Mouse (Mus musculus) embryonic facial prominence, embryonic 11.5 days (tissue): ENCODE results near the gene Pitpnm1. TPM values are rescaled to one million over a fixed set of nuclear protein-coding genes. Genes with fewer than 3 reads are reported as not detected.
"Not testable (repeated sequence)": the region's sequence is repeated elsewhere in the genome, so short reads cannot be mapped to it uniquely, and the experiment has no call there.

Source experiments
- ATAC-seq: fragments of 200-750 bp; cut with Nextera tagmentation; replicated peaks from 2 replicates; pipeline ENCODE4 v1.8.0; 2017; ENCODE audit warnings: low read depth; ENCODE audit not compliant: insufficient number of reproducible peaks, low FRiP score, low TSS enrichment
- DNase-seq: peaks from one replicate; pipeline ENCODE4 v3.0.0-alpha.2; 2015; ENCODE audit warnings: low spot score
- H3K27ac ChIP-seq: fragments of 300-500 bp; sonication (generic); replicated peaks from 2 replicates; pipeline ENCODE4 v1.5.1; 2014; ENCODE audit warnings: mild to moderate bottlenecking, low read depth, low read length, control low read depth
- H3K27me3 ChIP-seq: fragments of 300-500 bp; sonication (generic); 2 replicates; pipeline ENCODE4 v1.6.1; 2014; ENCODE audit warnings: mild to moderate bottlenecking, low read length, moderate library complexity, mixed read lengths; ENCODE audit not compliant: control insufficient read depth, insufficient read depth
- H3K36me3 ChIP-seq: fragments of 300-500 bp; sonication (generic); replicated peaks from 2 replicates; pipeline ENCODE4 v1.6.1; 2014; ENCODE audit warnings: low read depth, mild to moderate bottlenecking, low read length, moderate library complexity, mixed read lengths; ENCODE audit not compliant: control insufficient read depth, insufficient read depth
- H3K4me1 ChIP-seq: fragments of 300-500 bp; sonication (generic); 2 replicates; pipeline ENCODE4 v1.6.1; 2014; ENCODE audit warnings: low read length, mixed read lengths; ENCODE audit not compliant: control insufficient read depth, insufficient read depth
- H3K4me2 ChIP-seq: fragments of 300-500 bp; sonication (generic); 2 replicates; pipeline ENCODE4 v1.6.1; 2014; ENCODE audit warnings: low read depth, mild to moderate bottlenecking, control low read depth, low read length, moderate library complexity
- H3K4me3 ChIP-seq: fragments of 300-500 bp; sonication (generic); 2 replicates; pipeline ENCODE4 v1.5.1; 2014; ENCODE audit warnings: low read depth, low read length, control low read depth
- H3K9ac ChIP-seq: fragments of 300-500 bp; sonication (generic); replicated peaks from 2 replicates; pipeline ENCODE4 v1.6.1; 2014; ENCODE audit warnings: mild to moderate bottlenecking, control low read depth, low read length
- H3K9me3 ChIP-seq: fragments of 300-500 bp; sonication (generic); replicated peaks from 2 replicates; pipeline ENCODE4 v1.6.1; 2016; ENCODE audit warnings: mild to moderate bottlenecking, low read length, inconsistent platforms, mixed read lengths; ENCODE audit not compliant: control insufficient read depth
- WGBS: fragments of 180-500 bp; shearing (Covaris S2); extraction: QIAGEN DNeasy Blood & Tissue Kit; methylation state at CpG from one replicate; pipeline ENCODE4 v1.1.7; 2014; 5-methylcytosine and 5-hydroxymethylcytosine counted together
- polyA plus RNA-seq: library from polyadenylated mRNA; unstranded; fragments of >200 nt; fragmentation: Nextera tagmentation; extraction: Ambion mirVana; gene quantifications from 2 replicates; pipeline ENCODE4 v1.2.1, GENCODE M21; 2014

The Pitpnm1 gene
- polyA plus RNA-seq, 1 experiment from 2014 or later = 6.3 TPM

DNA sequence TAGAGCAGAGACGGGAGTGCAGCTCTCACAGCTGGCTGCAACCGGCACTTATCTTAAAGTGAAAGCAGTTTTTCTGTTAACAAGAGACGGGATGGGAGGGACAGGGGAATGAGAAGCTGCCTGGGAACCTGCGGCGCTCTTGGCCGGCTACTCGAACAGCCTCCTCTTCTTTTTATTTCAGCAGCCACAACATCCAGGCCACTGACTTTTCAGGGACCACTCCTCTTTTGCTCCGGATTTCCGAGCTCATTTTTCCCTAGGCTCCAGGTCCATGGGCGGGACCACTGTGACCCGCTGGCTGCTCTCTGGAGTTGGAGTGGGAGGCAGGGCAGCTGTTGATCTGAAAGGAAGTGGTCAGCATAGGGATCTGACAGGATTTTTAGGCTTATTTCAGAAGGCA is 35.3 kb upstream of the Pitpnm1 start:
- not testable (repeated sequence) for H3K4me1 ChIP-seq, H3K4me3 ChIP-seq, H3K27me3 ChIP-seq, H3K9me3 ChIP-seq, H3K36me3 ChIP-seq, H3K27ac ChIP-seq, H3K4me2 ChIP-seq, DNase-seq, H3K9ac ChIP-seq, ATAC-seq
- no CpG with 5 or more reads among the region's 11 CpGs for WGBS

DNA sequence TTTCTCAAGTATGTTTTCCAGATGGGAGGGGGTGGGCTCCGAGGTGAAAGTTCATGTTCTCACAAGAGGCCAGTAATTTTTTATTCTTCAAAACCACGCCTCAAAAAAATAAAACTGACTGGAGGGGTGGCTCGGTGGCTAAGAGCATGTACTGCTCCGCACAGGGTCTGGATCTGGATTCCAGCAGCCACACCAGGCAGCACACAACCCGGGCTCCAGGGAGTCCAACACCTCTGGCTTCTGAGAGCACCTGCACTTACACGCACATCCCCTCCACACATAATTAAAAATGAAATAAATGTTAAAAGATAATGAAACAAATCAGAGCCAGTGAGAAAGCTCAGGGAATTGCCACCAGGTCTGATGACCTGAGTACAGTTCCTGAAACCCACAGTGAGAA is 33.5 kb upstream of the Pitpnm1 start:
- Histone ChIP-seq H3K36me3 (no peaks in the 10 kb centered on the region), H3K27ac (no peak overlapping the region), H3K9me3 (no peaks in the 10 kb centered on the region), H3K27me3 (no peaks in the 10 kb centered on the region), H3K4me1 (no peaks in the 10 kb centered on the region), H3K9ac (no peak overlapping the region), H3K4me2 (no peak overlapping the region), H3K4me3 (no peak overlapping the region)
- DNase-seq (no peak), ATAC-seq (no peak)
- 84% methylated on average over 6 of the region's 6 CpGs for WGBS

DNA sequence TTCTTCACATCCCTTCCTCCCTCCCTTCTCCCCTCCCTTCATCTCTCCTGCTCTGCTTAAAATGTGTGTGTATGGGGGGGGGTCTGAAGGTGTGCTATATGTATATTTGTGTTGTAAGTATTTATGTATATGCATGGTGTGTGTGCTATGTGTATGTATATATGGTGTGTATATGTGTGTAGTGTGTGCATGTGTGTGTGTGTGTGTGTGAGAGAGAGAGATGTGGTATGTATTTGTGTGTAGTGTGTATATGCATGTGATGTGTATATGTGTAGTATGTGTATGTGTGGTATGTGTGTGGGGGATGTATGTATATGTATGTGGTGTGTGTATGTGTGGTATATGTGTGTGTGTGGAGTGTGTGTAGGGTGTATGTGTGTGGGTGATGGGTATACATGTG is 32.9 kb upstream of the Pitpnm1 start:
- Histone ChIP-seq H3K27ac (no peak overlapping the region), H3K9me3 (no peaks in the 10 kb centered on the region), H3K27me3 (no peaks in the 10 kb centered on the region), H3K36me3 (no peaks in the 10 kb centered on the region), H3K4me3 (no peak overlapping the region), H3K4me2 (no peak overlapping the region), H3K4me1 (no peaks in the 10 kb centered on the region), H3K9ac (no peak overlapping the region)
- no peak for DNase-seq
- no peak; the same call in 1 of the 2 replicates for ATAC-seq

DNA sequence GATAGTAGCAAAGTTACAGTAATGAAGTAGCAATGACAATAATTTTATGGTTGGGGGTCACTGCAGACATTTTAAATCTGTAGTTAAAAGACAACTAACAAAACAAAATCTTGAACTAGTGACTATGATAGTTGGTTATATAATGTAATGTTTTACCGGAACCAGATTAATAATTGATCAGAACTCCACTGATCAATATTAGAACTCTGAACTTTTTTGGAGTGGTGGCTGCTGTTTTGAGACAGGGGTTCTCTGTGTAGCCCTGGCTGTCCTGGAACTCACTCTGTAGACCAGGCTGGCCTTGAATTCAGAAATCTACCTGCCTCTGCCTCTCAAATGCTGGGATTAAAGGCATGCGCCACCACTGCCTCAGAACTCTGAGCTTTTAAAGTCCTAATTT is 31.6 kb upstream of the Pitpnm1 start:
- not testable (repeated sequence) for H3K9ac ChIP-seq, H3K27ac ChIP-seq, H3K4me3 ChIP-seq, ATAC-seq, DNase-seq, H3K9me3 ChIP-seq, H3K36me3 ChIP-seq, H3K27me3 ChIP-seq, H3K4me1 ChIP-seq, H3K4me2 ChIP-seq
- whole genome bisulfite sequencing = 91% methylated on average over 2 of the region's 2 CpGs

DNA sequence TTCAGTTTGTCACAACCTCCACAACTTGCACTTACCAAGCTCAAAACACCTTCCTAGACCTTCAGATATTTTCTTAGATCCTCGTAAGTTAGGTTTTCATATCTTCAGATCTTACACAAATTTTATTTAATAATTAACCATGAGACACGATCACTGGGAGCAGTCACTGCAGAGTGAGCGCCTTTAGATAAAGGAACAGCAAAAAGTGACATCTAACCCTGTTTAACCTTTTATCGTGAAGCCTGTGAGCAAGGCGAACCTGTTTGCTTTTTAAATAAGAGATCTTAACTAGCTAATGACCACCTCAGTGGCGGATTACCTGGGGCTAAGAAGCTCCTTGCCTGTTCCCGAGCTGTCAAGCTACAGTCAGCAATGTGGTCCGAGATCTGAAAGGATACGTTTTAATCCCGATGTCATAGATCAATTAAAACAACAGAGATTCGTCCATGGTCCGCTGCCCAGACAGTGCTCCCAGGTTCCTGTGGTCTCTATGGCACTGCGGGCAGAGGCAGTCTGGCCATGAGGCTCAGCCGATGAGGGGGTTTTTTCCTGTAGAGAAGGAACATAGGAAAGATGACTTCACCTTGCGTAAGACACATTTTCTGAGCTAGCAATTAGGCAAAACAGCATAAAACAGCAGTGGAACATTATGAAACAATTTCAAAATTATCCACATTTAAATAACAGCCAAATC is 30.9 kb upstream of the Pitpnm1 start:
- Histone ChIP-seq H3K4me1 (no peaks in the 10 kb centered on the region), H3K9me3 (no peaks in the 10 kb centered on the region), H3K9ac (no peak overlapping the region), H3K4me2 (no peak overlapping the region), H3K36me3 (no peaks in the 10 kb centered on the region), H3K4me3 (no peak overlapping the region), H3K27me3 (no peaks in the 10 kb centered on the region), H3K27ac (no peak overlapping the region)
- WGBS = 68% methylated on average over 15 of the region's 15 CpGs
- DNase-seq (no peak), ATAC-seq (no peak)

DNA sequence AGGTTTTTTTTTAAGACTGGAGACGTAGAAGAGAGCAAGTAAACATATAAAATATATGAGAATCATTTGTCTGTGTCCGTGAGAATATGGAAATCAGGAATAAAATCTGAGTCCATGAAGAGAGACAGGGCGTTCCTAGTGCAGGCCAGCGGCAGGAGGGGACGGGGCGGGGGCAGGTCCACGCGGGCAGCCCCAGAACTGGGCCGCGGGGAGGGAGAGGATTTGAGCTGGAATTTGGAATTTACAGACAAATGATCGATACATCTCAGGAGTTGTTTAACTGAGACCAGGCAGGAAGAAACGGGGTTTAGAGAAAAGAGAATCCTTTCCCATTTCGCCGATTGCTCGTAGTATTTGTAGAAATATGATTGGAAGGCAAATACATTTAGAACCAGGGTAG is 29.5 kb upstream of the Pitpnm1 start:
- 72% methylated on average over 15 of the region's 15 CpGs for WGBS
- Histone ChIP-seq H3K4me3 (no peak overlapping the region), H3K9me3 (no peaks in the 10 kb centered on the region), H3K9ac (no peak overlapping the region), H3K27ac (no peak overlapping the region), H3K27me3 (no peaks in the 10 kb centered on the region), H3K36me3 (no peaks in the 10 kb centered on the region), H3K4me1 (no peaks in the 10 kb centered on the region), H3K4me2 (no peak overlapping the region)
- DNase-seq (no peak), ATAC-seq (no peak)

DNA sequence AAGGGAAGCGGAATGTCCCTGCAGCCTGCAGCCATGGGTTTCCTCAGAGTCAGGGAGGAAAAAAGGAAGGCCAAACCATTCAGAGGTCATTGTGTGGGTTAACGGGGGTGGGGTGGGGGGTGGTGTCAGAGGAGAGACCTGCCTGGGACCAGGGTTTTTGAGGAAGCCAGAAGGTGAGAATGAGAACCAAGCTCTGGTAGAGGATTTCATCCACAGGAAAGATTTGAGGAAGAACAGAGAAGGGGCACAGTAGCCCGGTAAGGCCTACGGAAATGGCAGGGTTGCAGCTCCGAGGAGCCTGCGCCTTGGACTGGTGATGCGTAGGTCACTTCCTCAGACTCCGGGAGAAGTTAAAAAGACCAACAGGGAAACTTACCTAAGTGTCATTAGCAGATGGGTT is 29.0 kb upstream of the Pitpnm1 start:
- DNase-seq = no peak
- H3K4me1 ChIP-seq = no peaks in the 10 kb centered on the region
- H3K4me2 ChIP-seq = no peak overlapping the region
- WGBS = 72% methylated on average over 8 of the region's 8 CpGs
- no peaks in the 10 kb centered on the region for H3K36me3 ChIP-seq
- H3K9ac ChIP-seq = no peak overlapping the region
- no peak overlapping the region for H3K4me3 ChIP-seq
- H3K27me3 ChIP-seq = no peaks in the 10 kb centered on the region
- no peak for ATAC-seq
- H3K9me3 ChIP-seq = no peaks in the 10 kb centered on the region
- no peak overlapping the region for H3K27ac ChIP-seq

DNA sequence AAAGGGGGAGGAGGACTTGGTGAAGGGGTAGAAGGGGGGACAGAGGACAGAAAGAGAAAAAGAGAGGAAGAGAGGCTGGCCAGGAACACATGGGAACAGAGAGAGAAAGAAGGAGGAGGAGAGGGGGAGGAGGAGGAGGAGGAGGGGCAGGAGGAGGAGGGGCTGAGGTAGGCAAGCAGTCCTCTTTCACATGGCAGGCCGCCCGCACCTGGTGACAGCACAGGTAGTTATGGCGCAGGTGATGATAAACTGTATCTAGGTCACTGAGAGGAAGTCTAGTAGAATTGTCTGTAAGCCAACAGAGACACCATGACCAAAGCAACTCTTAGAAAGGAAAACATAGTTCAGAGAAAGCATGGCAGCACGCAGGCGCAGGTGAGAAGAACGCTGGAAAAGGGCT is 28.4 kb upstream of the Pitpnm1 start:
- 92% methylated on average over 6 of the region's 6 CpGs for WGBS
- Histone ChIP-seq H3K27ac (no peak overlapping the region), H3K4me2 (no peak overlapping the region), H3K9me3 (no peaks in the 10 kb centered on the region), H3K36me3 (no peaks in the 10 kb centered on the region), H3K4me3 (no peak overlapping the region), H3K4me1 (no peaks in the 10 kb centered on the region), H3K27me3 (no peaks in the 10 kb centered on the region), H3K9ac (no peak overlapping the region)
- no peak for DNase-seq
- ATAC-seq = no peak
